Mouse (Mus musculus): ENCODE data around the gene Dad1.

GRCm38 (mm10) chr14:54207924-54208323 lies 46.0 kb downstream of the Dad1 start:
- TF ChIP-seq CTCF (IDR thresholded peaks at IDR 0.05; ENCODE audit: control insufficient read depth, insufficient read depth, low read length) (no peak), POLR2A (IDR thresholded peaks at IDR 0.05; ENCODE audit: borderline replicate concordance, control insufficient read depth, low read depth, low read length) (no peak)

All from bone marrow, adult 2 months (tissue).